Mouse (Mus musculus): ENCODE measurements around the gene Tnnc2. TPM values are rescaled to one million over a fixed set of nuclear protein-coding genes. Genes with fewer than 3 reads are reported as not detected.

The Tnnc2 gene
- total RNA-seq (2023): not detected

DNA sequence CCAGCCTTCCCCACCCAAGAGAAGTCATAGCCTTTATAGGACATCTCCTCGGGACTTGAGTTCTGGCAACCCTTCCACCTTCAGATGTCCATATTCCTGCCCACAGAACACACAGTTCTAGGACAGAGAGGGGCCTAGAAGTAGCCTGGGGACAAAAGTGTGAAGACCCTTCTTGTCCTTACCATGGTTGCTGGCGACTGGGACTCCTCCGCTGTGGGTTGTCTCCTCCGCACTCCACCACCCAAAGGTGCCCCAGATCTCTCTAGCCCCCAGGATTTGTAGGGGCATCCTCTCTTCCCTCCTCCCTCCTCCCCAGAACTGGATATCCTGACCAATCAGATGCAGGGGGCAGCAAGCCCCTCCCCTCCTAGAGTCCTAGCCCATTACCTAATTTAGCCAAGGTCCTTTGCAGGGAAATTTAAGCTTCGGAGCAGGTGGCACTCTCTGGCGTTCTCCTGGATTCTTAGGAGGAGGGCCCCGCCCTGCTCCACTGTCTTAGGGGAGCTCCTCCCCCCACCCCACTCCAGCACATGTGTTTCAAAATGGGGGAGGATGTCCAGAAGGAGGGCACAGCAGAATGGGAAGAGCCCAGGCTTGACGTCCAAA is at the start of gene Tnnc2:
Gene Tnnc2, minus strand, starts transcription at position 487 of the 606 bp plus-strand sequence.

GRCm38 (mm10) chr2:164828437-164828836 is 48.7 kb upstream of the Tnnc2 start, which contains the start of gene Spata25:
Gene Spata25 (minus strand): TSS chr2:164828537.

GRCm38 (mm10) chr2:164822636-164823165 is 42.9 kb upstream of the Tnnc2 start, which contains the start of gene Zswim1:
Gene Zswim1 (plus strand): TSS chr2:164822686.

GRCm38 (mm10) chr2:164804533-164805331 is 25.0 kb upstream of the Tnnc2 start, which contains the start of the genes Acot8 and Zswim3:
Gene Acot8 (minus strand): TSS chr2:164804882.
Gene Zswim3 (plus strand): TSS chr2:164805098.

GRCm38 (mm10) chr2:164785481-164786387 is 6.0 kb upstream of the Tnnc2 start, which contains the start of gene Snx21:
Gene Snx21 (plus strand): TSS chr2:164785823.

GRCm38 (mm10) chr2:164769258-164770037 is 10.3 kb downstream of the Tnnc2 start, which contains the start of gene Ube2c:
Gene Ube2c (plus strand): TSS chr2:164769898.

DNA sequence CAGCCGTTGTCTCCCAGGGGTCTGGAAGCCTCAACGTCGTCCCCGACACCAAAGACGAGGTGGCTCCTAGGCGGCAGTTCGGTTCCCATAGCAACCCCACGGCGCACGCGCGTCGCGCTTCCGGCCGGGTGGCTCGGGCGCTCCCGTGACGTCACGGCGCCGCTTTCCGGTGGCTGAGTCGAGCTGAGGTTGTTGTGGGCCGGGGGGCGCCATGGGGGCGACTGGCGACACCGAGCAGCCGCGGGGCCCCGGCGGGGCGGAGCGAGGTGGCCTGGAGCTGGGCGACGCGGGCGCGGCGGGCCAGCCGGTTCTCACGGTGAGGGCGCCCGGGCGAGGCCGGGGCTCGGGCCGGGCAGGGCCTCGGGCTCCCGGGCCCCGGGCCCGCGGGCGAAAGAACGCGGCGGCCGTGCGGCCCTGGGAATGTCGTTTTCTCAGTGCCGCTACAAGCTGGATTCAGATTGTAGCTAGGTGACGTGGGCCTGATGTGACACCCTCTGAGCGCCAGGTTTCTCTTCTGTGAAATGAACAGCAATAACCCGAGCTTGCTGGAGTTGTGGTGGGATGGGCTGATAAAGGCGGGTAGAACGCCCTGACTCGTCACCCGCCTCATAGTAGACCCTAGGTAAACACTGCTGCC is 33.8 kb downstream of the Tnnc2 start, which contains the start of the genes Wfdc3 and Dnttip1:
Gene Wfdc3, minus strand, starts transcription at position 89 of the 637 bp plus-strand sequence.
Gene Dnttip1, plus strand, starts transcription at position 141 of the 637 bp plus-strand sequence.

Other genes with a start within 250 kb of the Tnnc2 start
- not detected for gene Wfdc2, start 217.6 kb downstream of the Tnnc2 start, total RNA-seq (2023)
- not detected for gene Spint3, start 206.5 kb downstream of the Tnnc2 start, total RNA-seq (2023)
- not detected for gene Wfdc6a, start 194.5 kb downstream of the Tnnc2 start, total RNA-seq (2023)
- not detected for gene Eppin, start 186.4 kb downstream of the Tnnc2 start, total RNA-seq (2023)
- gene Wfdc6b, start 166.4 kb downstream of the Tnnc2 start, total RNA-seq (2023): not detected
- not detected for gene Wfdc8, start 166.3 kb downstream of the Tnnc2 start, total RNA-seq (2023)
- not detected for gene Wfdc16, start 141.2 kb downstream of the Tnnc2 start, total RNA-seq (2023)
- gene Wfdc10, start 123.9 kb downstream of the Tnnc2 start, total RNA-seq (2023): 10 to 100 TPM in 1 of 2 experiments, 1 to 10 TPM in 1; 8.8 to 13.0 TPM
- not detected for gene Wfdc9, start 123.4 kb downstream of the Tnnc2 start, total RNA-seq (2023)
- gene Wfdc11, start 105.9 kb downstream of the Tnnc2 start, total RNA-seq (2023): not detected
- gene Wfdc13, start 94.9 kb downstream of the Tnnc2 start, total RNA-seq (2023): not detected
- not detected for gene Spint4, start 81.5 kb downstream of the Tnnc2 start, total RNA-seq (2023)
- gene Spint5, start 64.7 kb downstream of the Tnnc2 start, total RNA-seq (2023): not detected
- not detected for gene Wfdc3, start 34.0 kb downstream of the Tnnc2 start, total RNA-seq (2023)
- 10 to 100 TPM; 32.0 to 40.8 TPM for gene Dnttip1, start 34.0 kb downstream of the Tnnc2 start, total RNA-seq (2023)
- gene Ube2c, start 10.1 kb downstream of the Tnnc2 start, total RNA-seq (2023): 100 to 1,000 TPM; 109 to 112 TPM
- gene Snx21, start 5.9 kb upstream of the Tnnc2 start, total RNA-seq (2023): 1 to 10 TPM; 2.9 to 3.7 TPM
- gene Acot8, start 24.9 kb upstream of the Tnnc2 start, total RNA-seq (2023): 10 to 100 TPM; 47.9 to 53.1 TPM
- gene Zswim3, start 25.1 kb upstream of the Tnnc2 start, total RNA-seq (2023): 1 to 10 TPM; 3.1 to 3.2 TPM
- 1 to 10 TPM; 3.2 to 5.0 TPM for gene Zswim1, start 42.7 kb upstream of the Tnnc2 start, total RNA-seq (2023)
- gene Spata25, start 48.6 kb upstream of the Tnnc2 start, total RNA-seq (2023): not detected
- 100 to 1,000 TPM; 141 to 211 TPM for gene Ctsa, start 52.9 kb upstream of the Tnnc2 start, total RNA-seq (2023)
- gene Neurl2, start 53.5 kb upstream of the Tnnc2 start, total RNA-seq (2023): 1 to 10 TPM; 1.7 to 3.7 TPM
- 1 to 10 TPM; 5.4 to 5.7 TPM for gene Pltp, start 77.7 kb upstream of the Tnnc2 start, total RNA-seq (2023)
- gene Pcif1, start 99.3 kb upstream of the Tnnc2 start, total RNA-seq (2023): 10 to 100 TPM; 55.4 to 63.3 TPM
- gene Zfp335, start 131.8 kb upstream of the Tnnc2 start, total RNA-seq (2023): 10 to 100 TPM; 31.0 TPM
- gene Mmp9, start 160.8 kb upstream of the Tnnc2 start, total RNA-seq (2023): 1,000 to 10,000 TPM; 1,995 to 2,087 TPM
- 1 to 10 TPM; 5.8 to 7.0 TPM for gene Slc12a5, start 180.8 kb upstream of the Tnnc2 start, total RNA-seq (2023)

All from neutrophil, adult 59 days (primary cell).